Mouse (Mus musculus) ES-Bruce4 (cell line): ENCODE measurements around the gene Acsl3. TPM values are rescaled to one million over a fixed set of nuclear protein-coding genes. Genes with fewer than 3 reads are reported as not detected.

Experiments used
- H3K27ac ChIP-seq: 2 replicates; pipeline ENCODE4 v1.5.1; 2012; ENCODE audit warnings: low read length, inconsistent platforms; ENCODE audit not compliant: insufficient read depth
- H3K27me3 ChIP-seq: 2 replicates; pipeline ENCODE4 v1.6.1; 2012; ENCODE audit warnings: mild to moderate bottlenecking, low read length, inconsistent platforms; ENCODE audit not compliant: control insufficient read depth, poor library complexity, insufficient read depth, severe bottlenecking
- H3K36me3 ChIP-seq: 2 replicates; pipeline ENCODE4 v1.6.1; 2012; ENCODE audit warnings: inconsistent platforms, mild to moderate bottlenecking, low read length, moderate library complexity; ENCODE audit not compliant: control insufficient read depth, poor library complexity, insufficient read depth, severe bottlenecking
- H3K4me1 ChIP-seq: one replicate; pipeline ENCODE4 v1.8.1; 2011; ENCODE audit warnings: low read length; ENCODE audit not compliant: control insufficient read depth, insufficient read depth
- H3K4me3 ChIP-seq: 2 replicates; pipeline ENCODE4 v1.5.1; 2011; ENCODE audit warnings: low read depth, mild to moderate bottlenecking, low read length
- H3K9ac ChIP-seq: 2 replicates; pipeline ENCODE4 v1.6.1; 2012; ENCODE audit warnings: low read depth, mild to moderate bottlenecking, inconsistent platforms; ENCODE audit not compliant: poor library complexity, severe bottlenecking
- H3K9me3 ChIP-seq: replicated peaks from 2 replicates; pipeline ENCODE4 v1.6.1; 2012; ENCODE audit warnings: mild to moderate bottlenecking, low read length, inconsistent platforms; ENCODE audit not compliant: control insufficient read depth, poor library complexity, insufficient read depth, severe bottlenecking
- CTCF ChIP-seq: IDR thresholded peaks from one replicate; pipeline ENCODE4 v1.8.1; 2011; ENCODE audit warnings: low read depth, low read length
- EP300 ChIP-seq: IDR thresholded peaks from 2 replicates; pipeline ENCODE4 v1.6.1; 2011; ENCODE audit warnings: low read depth, low read length; ENCODE audit not compliant: insufficient read depth
- POLR2A ChIP-seq: IDR thresholded peaks from one replicate; pipeline ENCODE4 v1.8.1; 2011; ENCODE audit warnings: low read length; ENCODE audit not compliant: insufficient read depth
- polyA plus RNA-seq: library from polyadenylated mRNA; stranded (reverse); fragments of >200 nt; gene quantifications from 2 replicates; pipeline ENCODE4 v1.2.4, GENCODE M21; 2011; ENCODE audit warnings: low read depth; ENCODE audit not compliant: missing spikeins, insufficient read depth, insufficient read length

The Acsl3 gene
- polyA plus RNA-seq, 1 experiment: 143 TPM

- Histone ChIP-seq H3K4me3 (no peak overlapping the region), H3K9ac (no peak overlapping the region), H3K4me1 (no peaks in the 10 kb centered on the region), H3K27ac (no peak overlapping the region), H3K9me3 (no peaks in the 10 kb centered on the region), H3K27me3 (no peaks in the 10 kb centered on the region), H3K36me3 (peaks cover 10% of the 10 kb centered on the region)
- TF ChIP-seq POLR2A (no peak), CTCF (no peak), EP300 (no peak)
These were observed 49.7 kb downstream of the Acsl3 start for GRCm38 (mm10) chr1:78707280-78707679.

GRCm38 (mm10) chr1:78710026-78710425 is 52.4 kb downstream of the Acsl3 start:
- Histone ChIP-seq H3K36me3 (peaks cover 4% of the 10 kb centered on the region), H3K9ac (no peak overlapping the region), H3K4me3 (no peak overlapping the region), H3K27me3 (no peaks in the 10 kb centered on the region), H3K4me1 (no peaks in the 10 kb centered on the region), H3K9me3 (no peaks in the 10 kb centered on the region), H3K27ac (no peak overlapping the region)
- no peak for TF ChIP-seq POLR2A
- no peak for TF ChIP-seq CTCF
- no peak for TF ChIP-seq EP300

GRCm38 (mm10) chr1:78710613-78711329 is 53.1 kb downstream of the Acsl3 start:
- Histone ChIP-seq H3K9ac (no peak overlapping the region), H3K27me3 (no peaks in the 10 kb centered on the region), H3K27ac (no peak overlapping the region), H3K36me3 (peaks cover 4% of the 10 kb centered on the region), H3K9me3 (no peaks in the 10 kb centered on the region), H3K4me3 (no peak overlapping the region), H3K4me1 (no peaks in the 10 kb centered on the region)
- TF ChIP-seq EP300 (no peak), POLR2A (no peak), CTCF (no peak)

GRCm38 (mm10) chr1:78724458-78725190 is 67.0 kb downstream of the Acsl3 start:
- no peaks in the 10 kb centered on the region for H3K9me3 ChIP-seq
- H3K36me3 ChIP-seq: no peaks in the 10 kb centered on the region
- H3K27me3 ChIP-seq: no peaks in the 10 kb centered on the region
- peak overlapping the region; percentile 47; the same call in 1 of the 2 replicates for H3K4me3 ChIP-seq
- H3K9ac ChIP-seq: no peak overlapping the region; the same call in 1 of the 2 replicates
- no peaks in the 10 kb centered on the region for H3K4me1 ChIP-seq
- H3K27ac ChIP-seq: no peak overlapping the region
- TF ChIP-seq EP300: no peak
- TF ChIP-seq CTCF: peak; percentile 89
- TF ChIP-seq POLR2A: no peak

GRCm38 (mm10) chr1:78725191-78725490 is 67.5 kb downstream of the Acsl3 start:
- H3K27ac ChIP-seq: no peak overlapping the region
- no peaks in the 10 kb centered on the region for H3K27me3 ChIP-seq
- no peaks in the 10 kb centered on the region for H3K9me3 ChIP-seq
- no peaks in the 10 kb centered on the region for H3K36me3 ChIP-seq
- H3K4me3 ChIP-seq: no peak overlapping the region
- TF ChIP-seq POLR2A (no peak), EP300 (no peak), CTCF (no peak)
- H3K9ac ChIP-seq: no peak overlapping the region
- H3K4me1 ChIP-seq: no peaks in the 10 kb centered on the region

- H3K36me3 ChIP-seq: no peaks in the 10 kb centered on the region
- no peaks in the 10 kb centered on the region for H3K9me3 ChIP-seq
- no peaks in the 10 kb centered on the region for H3K27me3 ChIP-seq
- H3K4me3 ChIP-seq: no peak overlapping the region
- no peak overlapping the region for H3K9ac ChIP-seq
- TF ChIP-seq POLR2A: no peak
- no peak for TF ChIP-seq CTCF
- no peak for TF ChIP-seq EP300
- H3K4me1 ChIP-seq: no peaks in the 10 kb centered on the region
- H3K27ac ChIP-seq: no peak overlapping the region
These were observed 68.1 kb downstream of the Acsl3 start for GRCm38 (mm10) chr1:78725617-78726223.
